Mouse (Mus musculus) intestine, postnatal 0 days (tissue): ENCODE measurements around the gene Tacc2. TPM values are rescaled to one million over a fixed set of nuclear protein-coding genes. Genes with fewer than 3 reads are reported as not detected.

ENCODE experiments used
- ATAC-seq: fragments of 200-750 bp; cut with Nextera tagmentation; 2 replicates; pipeline ENCODE4 v1.8.0; 2017; ENCODE audit warnings: mild to moderate bottlenecking, moderate TSS enrichment, moderate library complexity
- H3K27ac ChIP-seq: fragments of 300-500 bp; sonication (generic); 2 replicates; pipeline ENCODE4 v1.5.1; 2014; ENCODE audit warnings: mild to moderate bottlenecking, low read depth, low read length, moderate library complexity
- H3K27me3 ChIP-seq: fragments of 300-500 bp; sonication (generic); replicated peaks from 2 replicates; pipeline ENCODE4 v1.6.1; 2014; ENCODE audit warnings: low read length, mixed read lengths; ENCODE audit not compliant: control insufficient read depth, insufficient read depth
- H3K36me3 ChIP-seq: fragments of 300-500 bp; sonication (generic); 2 replicates; pipeline ENCODE4 v1.6.1; 2014; ENCODE audit warnings: mild to moderate bottlenecking, moderate library complexity; ENCODE audit not compliant: control insufficient read depth, insufficient read depth
- H3K4me1 ChIP-seq: fragments of 300-500 bp; sonication (generic); replicated peaks from 2 replicates; pipeline ENCODE4 v1.6.1; 2014; ENCODE audit warnings: antibody characterized with exemption, low read length, mixed read lengths; ENCODE audit not compliant: control insufficient read depth, insufficient read depth
- H3K4me2 ChIP-seq: fragments of 300-500 bp; sonication (generic); replicated peaks from 2 replicates; pipeline ENCODE4 v1.6.1; 2014; ENCODE audit warnings: low read depth, mild to moderate bottlenecking, moderate library complexity
- H3K4me3 ChIP-seq: fragments of 300-500 bp; sonication (generic); 2 replicates; pipeline ENCODE4 v1.5.1; 2014; ENCODE audit warnings: low read depth, low read length
- H3K9ac ChIP-seq: fragments of 300-500 bp; sonication (generic); 2 replicates; pipeline ENCODE4 v1.6.1; 2014; ENCODE audit warnings: mild to moderate bottlenecking, low read depth, low read length
- H3K9me3 ChIP-seq: fragments of 300-500 bp; sonication (generic); 2 replicates; pipeline ENCODE4 v1.6.1; 2016; ENCODE audit warnings: mixed run types; ENCODE audit not compliant: control insufficient read depth
- CTCF ChIP-seq: sonication (generic); IDR thresholded peaks from 2 replicates; pipeline ENCODE4 v1.5.1; 2016; ENCODE audit warnings: low read depth, mild to moderate bottlenecking, control low read depth, antibody characterized with exemption, moderate library complexity
- WGBS: fragments of 180-500 bp; shearing (Covaris S2); extraction: QIAGEN DNeasy Blood & Tissue Kit; methylation state at CpG from one replicate; pipeline ENCODE4 v1.1.7; 2014; 5-methylcytosine and 5-hydroxymethylcytosine counted together
- polyA plus RNA-seq: library from polyadenylated mRNA; unstranded; fragments of >200 nt; fragmentation: Nextera tagmentation; extraction: Ambion mirVana; gene quantifications from 2 replicates; pipeline ENCODE4 v1.2.1, GENCODE M21; 2015

Tacc2 gene
- polyA plus RNA-seq, 1 experiment from 2014 or later: 27.7 TPM

DNA sequence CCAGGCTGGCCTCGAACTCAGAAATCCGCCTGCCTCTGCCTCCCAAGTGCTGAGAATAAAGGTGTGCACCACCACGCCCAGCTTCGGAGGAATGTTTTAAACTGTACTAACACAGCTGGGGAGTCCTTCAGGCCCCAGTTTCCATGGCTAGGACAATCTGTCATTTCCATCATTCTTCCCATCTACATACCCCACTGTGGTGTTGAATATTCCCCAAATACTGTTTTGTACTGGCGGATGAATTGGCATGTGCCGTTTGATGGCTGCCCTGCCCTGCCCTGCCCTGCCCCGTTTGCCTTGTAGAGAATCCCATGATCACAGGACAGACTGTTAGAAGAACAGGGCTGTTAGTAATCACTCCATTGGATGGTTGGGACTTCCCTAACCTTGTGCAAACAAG, 134.6 kb downstream of the Tacc2 start:
- Histone ChIP-seq H3K4me1 (peaks cover 7% of the 10 kb centered on the region; the same call in 1 of the 2 replicates), H3K9ac (no peak overlapping the region), H3K27me3 (no peaks in the 10 kb centered on the region), H3K36me3 (no peaks in the 10 kb centered on the region; the same call in 1 of the 2 replicates), H3K27ac (no peak overlapping the region), H3K4me2 (no peak overlapping the region), H3K4me3 (no peak overlapping the region), H3K9me3 (no peaks in the 10 kb centered on the region)
- WGBS: 69% methylated on average over 6 of the region's 7 CpGs
- peak; percentile 31; the same call in 1 of the 2 replicates for ATAC-seq
- no peak for TF ChIP-seq CTCF

DNA sequence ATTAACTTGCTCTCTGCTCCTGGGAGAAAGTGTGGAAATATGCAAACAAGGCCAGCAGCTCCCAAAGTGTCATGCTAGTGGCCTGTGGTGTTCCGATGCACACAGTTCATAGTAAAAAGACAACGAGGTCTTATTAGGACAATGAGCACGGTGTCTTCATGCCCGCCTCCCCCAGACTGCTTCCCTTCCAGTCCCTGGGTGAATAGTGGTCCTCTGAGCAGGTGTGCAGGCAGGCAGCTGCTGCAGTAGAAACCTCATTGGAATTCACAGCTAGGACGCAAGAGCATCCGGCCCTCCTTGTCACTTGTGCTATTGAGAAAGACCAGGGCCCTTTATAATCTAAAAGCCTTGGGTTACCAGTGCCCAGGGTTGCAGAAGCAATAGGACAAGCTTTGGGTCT, 136.1 kb downstream of the Tacc2 start:
- peaks cover 7% of the 10 kb centered on the region; the same call in 1 of the 2 replicates for H3K36me3 ChIP-seq
- no peak overlapping the region for H3K9ac ChIP-seq
- no peak overlapping the region for H3K27ac ChIP-seq
- ATAC-seq: no peak
- no peaks in the 10 kb centered on the region for H3K27me3 ChIP-seq
- no peak overlapping the region for H3K4me3 ChIP-seq
- H3K4me2 ChIP-seq: no peak overlapping the region
- no peak for TF ChIP-seq CTCF
- 76% methylated on average over 6 of the region's 6 CpGs for WGBS
- peaks cover 7% of the 10 kb centered on the region; the same call in 1 of the 2 replicates for H3K4me1 ChIP-seq
- H3K9me3 ChIP-seq: no peaks in the 10 kb centered on the region

DNA sequence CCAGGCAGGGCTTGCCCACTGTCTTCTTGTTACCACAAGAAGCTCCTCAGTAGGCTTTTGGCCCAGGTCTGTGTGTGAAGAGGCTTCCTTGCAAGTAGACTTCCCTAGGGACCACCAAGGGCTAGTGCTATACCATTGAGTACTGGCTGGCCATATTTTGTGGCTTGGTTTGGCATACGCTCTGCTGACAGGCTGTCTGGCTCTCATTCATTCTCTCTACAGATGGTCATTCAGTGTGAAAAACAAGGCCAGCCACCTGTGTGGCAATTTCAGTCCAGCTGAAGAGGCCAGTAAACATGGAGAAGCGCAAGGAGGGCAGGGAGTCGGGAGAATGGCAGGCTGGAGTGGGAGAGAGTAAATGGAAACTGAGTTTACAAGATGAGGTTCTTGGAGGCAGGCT, 138.2 kb downstream of the Tacc2 start:
- H3K27ac ChIP-seq: no peak overlapping the region
- TF ChIP-seq CTCF: no peak
- no peak overlapping the region for H3K4me3 ChIP-seq
- H3K9me3 ChIP-seq: no peaks in the 10 kb centered on the region
- no peak overlapping the region for H3K4me2 ChIP-seq
- WGBS: 94% methylated on average over 3 of the region's 3 CpGs
- H3K4me1 ChIP-seq: peaks cover 4% of the 10 kb centered on the region; the same call in 1 of the 2 replicates
- peaks cover 14% of the 10 kb centered on the region; the same call in 1 of the 2 replicates for H3K36me3 ChIP-seq
- no peaks in the 10 kb centered on the region for H3K27me3 ChIP-seq
- no peak overlapping the region for H3K9ac ChIP-seq
- ATAC-seq: no peak

DNA sequence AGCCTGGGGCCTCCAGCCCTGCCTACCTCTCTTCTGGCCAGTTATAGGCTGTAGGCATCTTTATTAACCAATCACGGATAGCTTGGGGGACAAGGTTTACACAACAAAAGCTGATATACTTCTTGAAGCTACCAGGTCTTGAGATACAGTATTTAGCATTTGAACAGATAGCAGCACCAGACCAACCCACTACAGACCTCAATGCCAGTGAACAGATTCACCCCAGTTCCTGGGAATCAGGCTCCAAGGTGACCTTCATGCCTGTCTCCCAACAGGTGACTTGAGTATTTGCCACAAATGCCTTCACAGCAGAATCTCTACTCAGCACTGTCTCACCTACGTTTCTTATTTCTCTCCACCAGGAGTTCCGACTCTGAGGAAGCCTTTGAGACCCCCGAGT, 139.1 kb downstream of the Tacc2 start:
- Histone ChIP-seq H3K4me2 (no peak overlapping the region), H3K9me3 (no peaks in the 10 kb centered on the region), H3K27ac (no peak overlapping the region), H3K36me3 (peaks cover 14% of the 10 kb centered on the region; the same call in 1 of the 2 replicates), H3K4me3 (no peak overlapping the region), H3K9ac (no peak overlapping the region), H3K27me3 (no peaks in the 10 kb centered on the region), H3K4me1 (peaks cover 4% of the 10 kb centered on the region; the same call in 1 of the 2 replicates)
- TF ChIP-seq CTCF: no peak
- no peak for ATAC-seq
- WGBS: 92% methylated on average over 4 of the region's 4 CpGs

DNA sequence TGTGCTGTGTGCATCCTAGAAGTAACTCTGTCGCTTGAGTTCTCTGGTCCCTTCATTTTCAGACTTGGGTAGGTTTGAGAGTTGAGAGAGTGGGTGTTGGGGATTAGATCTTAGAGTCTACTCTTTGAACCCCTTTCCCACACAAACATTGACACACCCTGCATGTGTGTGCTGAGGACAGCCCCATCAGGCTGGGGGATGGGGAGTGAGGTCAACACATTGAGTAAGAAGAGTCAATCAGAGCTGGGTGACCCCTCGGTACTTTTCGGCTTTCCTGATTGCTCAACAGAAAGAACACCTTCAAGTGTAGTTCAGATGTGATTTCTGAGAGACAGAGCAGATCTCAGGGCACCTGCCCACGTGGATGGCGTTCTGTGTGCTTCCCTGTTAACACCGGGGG, 139.8 kb downstream of the Tacc2 start:
- no peak overlapping the region for H3K4me2 ChIP-seq
- WGBS: 84% methylated on average over 6 of the region's 6 CpGs
- H3K9ac ChIP-seq: no peak overlapping the region
- peaks cover 4% of the 10 kb centered on the region; the same call in 1 of the 2 replicates for H3K4me1 ChIP-seq
- H3K4me3 ChIP-seq: no peak overlapping the region
- no peak for ATAC-seq
- peaks cover 14% of the 10 kb centered on the region; the same call in 1 of the 2 replicates for H3K36me3 ChIP-seq
- H3K27me3 ChIP-seq: no peaks in the 10 kb centered on the region
- no peaks in the 10 kb centered on the region for H3K9me3 ChIP-seq
- TF ChIP-seq CTCF: no peak
- no peak overlapping the region for H3K27ac ChIP-seq

DNA sequence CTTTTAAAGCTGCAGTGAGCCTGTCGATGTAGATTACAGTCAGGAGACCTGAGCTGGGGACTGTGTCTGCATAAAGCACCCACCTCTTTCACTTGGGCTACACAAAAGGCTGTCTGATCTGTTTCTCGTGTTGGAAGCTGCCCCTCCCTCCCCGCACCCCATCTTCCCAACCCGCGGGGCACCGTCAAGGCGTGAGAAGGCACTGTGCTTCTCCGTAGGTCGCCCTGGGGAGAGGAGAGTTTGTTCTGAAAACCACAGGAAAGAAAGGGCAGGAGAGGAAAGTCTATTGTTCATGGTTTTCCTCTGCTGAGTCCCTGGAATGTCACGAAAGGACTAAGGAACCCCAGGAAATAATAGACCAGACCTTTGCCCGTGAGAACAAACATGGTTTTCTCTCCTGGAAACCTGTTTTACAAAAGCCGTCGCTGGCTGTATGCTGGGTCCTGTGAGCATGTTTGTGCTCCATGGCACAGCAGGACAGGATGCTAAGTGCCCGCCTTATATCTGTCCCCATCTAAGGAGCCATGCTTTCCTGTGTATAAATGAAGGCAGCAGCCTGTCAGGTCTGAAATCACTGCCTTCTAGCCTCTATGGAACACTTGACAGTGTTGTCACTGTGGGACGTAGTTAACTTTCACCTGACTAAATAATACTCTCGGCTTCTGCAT, 142.8 kb downstream of the Tacc2 start:
- TF ChIP-seq CTCF: no peak
- Histone ChIP-seq H3K9ac (no peak overlapping the region), H3K27ac (peak overlapping the region; percentile 36; the same call in 1 of the 2 replicates), H3K27me3 (no peaks in the 10 kb centered on the region), H3K36me3 (peaks cover 28% of the 10 kb centered on the region), H3K9me3 (no peaks in the 10 kb centered on the region), H3K4me2 (peak overlapping the region; percentile 54), H3K4me3 (no peak overlapping the region), H3K4me1 (0 out of 2 replicates have a peak, but pooled peaks cover 4% of the 10 kb centered on the region)
- WGBS: 24% methylated on average over 16 of the region's 16 CpGs
- ATAC-seq: peak; percentile 19; the same call in 1 of the 2 replicates
